Mouse (Mus musculus) lung, embryonic 15.5 days (tissue): Measurements from ENCODE around the gene Bfsp2. TPM values are rescaled to one million over a fixed set of nuclear protein-coding genes. Genes with fewer than 3 reads are reported as not detected.

Source experiments
- ATAC-seq: fragments of 200-750 bp; cut with Nextera tagmentation; 2 replicates; pipeline ENCODE4 v1.8.0; 2017; ENCODE audit warnings: moderate number of reproducible peaks, borderline replicate concordance; ENCODE audit not compliant: low FRiP score, low TSS enrichment; ENCODE audit errors: extremely low read depth
- H3K27ac ChIP-seq: fragments of 300-500 bp; sonication (generic); 2 replicates; pipeline ENCODE4 v1.5.1; 2015; ENCODE audit warnings: moderate library complexity, mild to moderate bottlenecking, inconsistent platforms
- H3K27me3 ChIP-seq: fragments of 300-500 bp; sonication (generic); 2 replicates; pipeline ENCODE4 v1.6.1; 2015; ENCODE audit warnings: inconsistent platforms
- H3K36me3 ChIP-seq: fragments of 300-500 bp; sonication (generic); 2 replicates; pipeline ENCODE4 v1.6.1; 2015; ENCODE audit warnings: inconsistent platforms
- H3K4me1 ChIP-seq: fragments of 300-500 bp; sonication (generic); 2 replicates; pipeline ENCODE4 v1.6.1; 2015; ENCODE audit warnings: inconsistent platforms
- H3K4me2 ChIP-seq: fragments of 300-500 bp; sonication (generic); 2 replicates; pipeline ENCODE4 v1.6.1; 2015; ENCODE audit warnings: inconsistent platforms, mild to moderate bottlenecking, moderate library complexity
- H3K4me3 ChIP-seq: fragments of 300-500 bp; sonication (generic); 2 replicates; pipeline ENCODE4 v1.5.1; 2015; ENCODE audit warnings: mild to moderate bottlenecking, inconsistent platforms
- H3K9ac ChIP-seq: fragments of 300-500 bp; sonication (generic); 2 replicates; pipeline ENCODE4 v1.6.1; 2015; ENCODE audit warnings: inconsistent platforms
- H3K9me3 ChIP-seq: fragments of 300-500 bp; sonication (generic); 2 replicates; pipeline ENCODE4 v1.6.1; 2016; ENCODE audit warnings: inconsistent platforms
- WGBS: fragments of 180-500 bp; shearing (Covaris S2); methylation state at CpG from one replicate; pipeline ENCODE4 v1.1.7; 2015; 5-methylcytosine and 5-hydroxymethylcytosine counted together
- polyA plus RNA-seq: library from polyadenylated mRNA; unstranded; fragments of >200 nt; fragmentation: Nextera tagmentation; extraction: Ambion mirVana; gene quantifications from 2 replicates; pipeline ENCODE4 v1.2.1, GENCODE M21; 2015

The Bfsp2 gene
- polyA plus RNA-seq, 1 experiment from 2014 or later = 0.64 TPM

- Histone ChIP-seq H3K9ac (no peak overlapping the region), H3K4me2 (no peak overlapping the region), H3K27me3 (no peaks in the 10 kb centered on the region), H3K4me3 (no peak overlapping the region), H3K27ac (no peak overlapping the region), H3K9me3 (no peaks in the 10 kb centered on the region), H3K4me1 (peaks cover 15% of the 10 kb centered on the region), H3K36me3 (no peaks in the 10 kb centered on the region)
- WGBS = 60% methylated on average over 6 of the region's 6 CpGs
- ATAC-seq = no peak
Observed at GRCm38 (mm10) chr9:103391796-103392372, 88.3 kb downstream of the Bfsp2 start.

DNA sequence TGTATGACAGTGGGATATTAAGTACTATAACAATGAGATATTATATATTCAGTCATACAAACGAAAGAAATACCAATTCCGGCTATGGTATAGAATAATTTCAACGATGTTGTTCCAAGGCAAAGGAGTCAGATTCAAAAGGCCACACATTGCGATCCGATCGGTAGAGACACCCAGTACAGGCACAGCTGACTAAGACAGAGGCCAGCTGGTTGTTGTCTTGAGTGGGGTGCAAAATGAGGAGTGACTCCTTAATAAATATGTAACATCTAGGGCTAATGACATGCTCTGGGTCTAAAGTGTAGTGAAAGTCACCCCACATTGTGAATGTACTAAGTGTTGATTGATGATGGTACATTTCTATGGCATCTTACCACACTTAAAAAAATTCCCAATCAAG lies 91.0 kb downstream of the Bfsp2 start:
- no peak overlapping the region for H3K4me2 ChIP-seq
- 64% methylated on average over 6 of the region's 6 CpGs for WGBS

GRCm38 (mm10) chr9:103387011-103387653 lies 93.1 kb downstream of the Bfsp2 start:
- peak; percentile 31; the same call in 1 of the 2 replicates for ATAC-seq
- Histone ChIP-seq H3K27me3 (no peaks in the 10 kb centered on the region), H3K4me3 (no peak overlapping the region), H3K4me2 (no peak overlapping the region), H3K9me3 (no peaks in the 10 kb centered on the region), H3K27ac (no peak overlapping the region), H3K4me1 (peaks cover 24% of the 10 kb centered on the region), H3K9ac (no peak overlapping the region), H3K36me3 (no peaks in the 10 kb centered on the region)
- 21% methylated on average over 10 of the region's 10 CpGs for WGBS

More for the DNA sequence above, 91.0 kb downstream of the Bfsp2 start:
- no peak overlapping the region for H3K9ac ChIP-seq
- H3K36me3 ChIP-seq = no peaks in the 10 kb centered on the region
- H3K27me3 ChIP-seq = no peaks in the 10 kb centered on the region
- no peak overlapping the region for H3K4me3 ChIP-seq
- no peak overlapping the region for H3K27ac ChIP-seq
- H3K9me3 ChIP-seq = no peaks in the 10 kb centered on the region
- H3K4me1 ChIP-seq = peaks cover 20% of the 10 kb centered on the region
- no peak for ATAC-seq

GRCm38 (mm10) chr9:103386573-103386972 lies 93.6 kb downstream of the Bfsp2 start:
- Histone ChIP-seq H3K9ac (no peak overlapping the region), H3K27me3 (no peaks in the 10 kb centered on the region), H3K4me2 (no peak overlapping the region), H3K36me3 (no peaks in the 10 kb centered on the region), H3K9me3 (no peaks in the 10 kb centered on the region), H3K4me3 (no peak overlapping the region), H3K27ac (no peak overlapping the region), H3K4me1 (peaks cover 24% of the 10 kb centered on the region)
- no peak for ATAC-seq
- WGBS = 28% methylated on average over 5 of the region's 5 CpGs

DNA sequence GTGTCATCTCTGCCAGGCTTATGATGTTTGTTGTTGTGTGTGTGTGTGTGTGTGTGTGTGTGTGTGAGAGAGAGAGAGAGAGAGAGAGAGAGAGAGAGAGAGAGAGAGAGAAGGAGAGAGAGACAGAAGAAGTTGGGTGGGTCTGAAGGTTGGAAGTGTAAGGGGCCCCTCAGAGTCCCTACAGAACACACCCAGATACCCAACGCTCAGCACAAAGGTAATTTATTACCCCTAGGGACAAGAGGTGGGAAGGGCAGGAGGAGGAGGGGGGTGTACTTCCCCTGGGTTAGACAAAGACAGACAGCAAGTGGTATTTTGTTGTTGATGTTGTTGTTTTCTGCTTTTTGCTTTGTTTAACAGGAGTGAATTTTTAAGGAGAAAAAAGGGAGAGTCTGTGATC lies 94.6 kb downstream of the Bfsp2 start:
- H3K9ac ChIP-seq = no peak overlapping the region
- no peak overlapping the region for H3K4me2 ChIP-seq
- WGBS = 32% methylated on average over 1 of the region's 1 CpGs
- ATAC-seq = no peak
- H3K4me3 ChIP-seq = no peak overlapping the region
- no peaks in the 10 kb centered on the region for H3K9me3 ChIP-seq
- no peaks in the 10 kb centered on the region for H3K27me3 ChIP-seq
- H3K27ac ChIP-seq = no peak overlapping the region
- H3K4me1 ChIP-seq = peaks cover 24% of the 10 kb centered on the region
- H3K36me3 ChIP-seq = no peaks in the 10 kb centered on the region

GRCm38 (mm10) chr9:103384141-103384796 lies 96.0 kb downstream of the Bfsp2 start:
- Histone ChIP-seq H3K4me3 (no peak overlapping the region), H3K36me3 (no peaks in the 10 kb centered on the region), H3K4me1 (peaks cover 18% of the 10 kb centered on the region), H3K27ac (no peak overlapping the region), H3K4me2 (no peak overlapping the region), H3K9ac (no peak overlapping the region), H3K27me3 (no peaks in the 10 kb centered on the region), H3K9me3 (no peaks in the 10 kb centered on the region)
- 67% methylated on average over 4 of the region's 4 CpGs for WGBS
- ATAC-seq = no peak

DNA sequence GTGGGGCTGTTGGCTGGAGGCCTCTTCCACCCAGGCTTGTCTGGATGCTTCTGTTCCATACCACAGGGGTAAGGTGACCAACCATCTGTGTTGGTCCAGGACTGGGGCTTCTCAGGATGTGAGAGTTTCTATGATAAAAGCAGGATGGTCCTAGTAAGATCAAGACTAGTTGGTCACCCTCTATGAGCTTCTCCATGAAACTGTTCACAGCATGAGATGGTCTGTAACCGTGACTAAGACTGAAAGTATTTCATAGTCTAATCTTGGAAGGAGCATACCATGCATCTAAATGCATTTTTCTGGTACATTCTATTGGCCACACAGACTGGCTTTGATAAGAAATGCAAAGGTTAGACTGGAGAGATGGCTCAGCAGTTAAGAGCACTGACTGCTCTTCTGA lies 96.6 kb downstream of the Bfsp2 start:
- WGBS = 85% methylated on average over 1 of the region's 1 CpGs
- peaks cover 18% of the 10 kb centered on the region for H3K4me1 ChIP-seq
- H3K4me2 ChIP-seq = no peak overlapping the region
- no peak overlapping the region for H3K4me3 ChIP-seq
- no peaks in the 10 kb centered on the region for H3K27me3 ChIP-seq
- no peak overlapping the region for H3K9ac ChIP-seq
- no peaks in the 10 kb centered on the region for H3K36me3 ChIP-seq
- no peak overlapping the region for H3K27ac ChIP-seq
- no peak for ATAC-seq
- H3K9me3 ChIP-seq = no peaks in the 10 kb centered on the region

DNA sequence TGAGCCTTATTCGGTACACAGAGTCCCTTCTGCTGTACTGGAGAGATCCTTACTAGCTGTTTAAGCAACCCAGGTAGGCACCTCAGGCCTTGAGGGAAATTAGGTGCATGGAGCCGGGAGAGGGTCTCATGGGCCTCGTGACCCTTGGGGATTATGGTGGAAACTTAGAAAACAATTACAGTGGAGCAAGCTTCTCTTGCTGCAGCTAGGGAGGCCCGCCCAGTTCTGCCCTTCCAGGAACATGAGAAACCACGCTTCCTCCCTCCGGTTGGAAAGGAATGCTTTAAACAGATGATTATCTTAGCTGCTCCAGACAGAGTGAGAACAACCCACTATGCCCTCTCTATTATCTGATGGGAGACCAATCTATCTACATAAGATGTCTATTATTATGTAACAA lies 97.2 kb downstream of the Bfsp2 start:
- no peak overlapping the region for H3K27ac ChIP-seq
- WGBS = 35% methylated on average over 6 of the region's 6 CpGs

GRCm38 (mm10) chr9:103380566-103380965 lies 99.7 kb downstream of the Bfsp2 start:
- no peak overlapping the region for H3K4me2 ChIP-seq
- H3K9ac ChIP-seq = no peak overlapping the region
- ATAC-seq = no peak
- H3K4me1 ChIP-seq = 0 out of 2 replicates have a peak, but pooled peaks cover 4% of the 10 kb centered on the region
- H3K27me3 ChIP-seq = no peaks in the 10 kb centered on the region
- H3K36me3 ChIP-seq = no peaks in the 10 kb centered on the region
- H3K9me3 ChIP-seq = no peaks in the 10 kb centered on the region
- 90% methylated on average over 4 of the region's 4 CpGs for WGBS
- H3K4me3 ChIP-seq = no peak overlapping the region
- H3K27ac ChIP-seq = no peak overlapping the region

More for the DNA sequence above, 97.2 kb downstream of the Bfsp2 start:
- H3K9ac ChIP-seq = no peak overlapping the region
- no peaks in the 10 kb centered on the region for H3K36me3 ChIP-seq
- H3K4me1 ChIP-seq = peaks cover 18% of the 10 kb centered on the region
- ATAC-seq = no peak
- H3K27me3 ChIP-seq = no peaks in the 10 kb centered on the region
- H3K4me2 ChIP-seq = no peak overlapping the region
- H3K4me3 ChIP-seq = no peak overlapping the region
- H3K9me3 ChIP-seq = no peaks in the 10 kb centered on the region

- Histone ChIP-seq H3K4me2 (no peak overlapping the region), H3K9me3 (no peaks in the 10 kb centered on the region), H3K27ac (no peak overlapping the region), H3K9ac (no peak overlapping the region), H3K27me3 (no peaks in the 10 kb centered on the region), H3K4me1 (0 out of 2 replicates have a peak, but pooled peaks cover 4% of the 10 kb centered on the region), H3K36me3 (no peaks in the 10 kb centered on the region), H3K4me3 (no peak overlapping the region)
- 41% methylated on average over 9 of the region's 9 CpGs for WGBS
- peak; percentile 43; the same call in 1 of the 2 replicates for ATAC-seq
Observed at GRCm38 (mm10) chr9:103379199-103379598, 101.0 kb downstream of the Bfsp2 start.

DNA sequence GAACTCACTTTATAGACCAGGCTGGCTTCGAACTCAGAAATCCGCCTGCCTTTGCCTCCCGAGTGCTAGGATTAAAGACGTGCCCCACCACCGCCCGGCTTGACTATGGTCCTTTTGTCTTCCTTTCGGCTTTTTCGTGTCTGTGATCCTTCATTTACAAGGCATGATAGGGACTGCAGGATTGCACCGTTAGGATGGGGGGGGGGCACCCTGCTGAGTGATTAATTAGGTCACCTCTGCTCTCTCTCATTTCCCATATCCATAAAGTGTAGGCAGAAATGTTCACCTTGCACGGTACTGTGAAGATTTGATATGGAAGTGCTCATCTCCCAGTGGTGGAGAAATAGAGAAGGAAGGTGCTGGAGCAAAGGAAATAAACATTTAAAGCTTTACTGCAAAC lies 101.5 kb downstream of the Bfsp2 start:
- Histone ChIP-seq H3K27me3 (no peaks in the 10 kb centered on the region), H3K27ac (no peak overlapping the region), H3K9ac (no peak overlapping the region), H3K9me3 (no peaks in the 10 kb centered on the region), H3K4me3 (no peak overlapping the region), H3K4me2 (no peak overlapping the region), H3K4me1 (0 out of 2 replicates have a peak, but pooled peaks cover 4% of the 10 kb centered on the region), H3K36me3 (no peaks in the 10 kb centered on the region)
- ATAC-seq = no peak
- 44% methylated on average over 10 of the region's 10 CpGs for WGBS
